Mouse (Mus musculus) E14TG2a.4 (cell line): ENCODE results near the gene Tex35.
A peak's percentile ranks its signal among the peaks of the same experiment; 100 is the strongest.

ENCODE experiments used
- H3K27me3 ChIP-seq: 2 replicates; pipeline ENCODE4 v1.6.1; 2014; ENCODE audit warnings: low read length, control low read depth; ENCODE audit not compliant: insufficient read depth
- H3K36me3 ChIP-seq: 2 replicates; pipeline ENCODE4 v1.6.1; 2014; ENCODE audit warnings: low read length, control low read depth; ENCODE audit not compliant: insufficient read depth
- H3K4me1 ChIP-seq: replicated peaks from 2 replicates; pipeline ENCODE4 v1.6.1; 2014; ENCODE audit warnings: low read depth, low read length, control low read depth
- H3K4me3 ChIP-seq: replicated peaks from 2 replicates; pipeline ENCODE4 v1.5.1; 2014; ENCODE audit warnings: mild to moderate bottlenecking, low read length
- H3K9me3 ChIP-seq: 2 replicates; pipeline ENCODE4 v1.6.1; 2014; ENCODE audit warnings: low read length, control low read depth
- CTCF ChIP-seq: conservative IDR thresholded peaks from 2 replicates; pipeline ENCODE4 v1.5.1; 2014; ENCODE audit warnings: low read length
- NANOG ChIP-seq: IDR thresholded peaks from 2 replicates; pipeline ENCODE4 v1.6.1; 2014; ENCODE audit warnings: borderline replicate concordance, low read length, mixed read lengths
- POU5F1 ChIP-seq: IDR thresholded peaks from 2 replicates; pipeline ENCODE4 v1.6.1; 2014; ENCODE audit warnings: low read length, borderline replicate concordance

The Tex35 gene

GRCm38 (mm10) chr1:157128219-157128618 is 19.7 kb upstream of the Tex35 start:
- H3K27me3 ChIP-seq: no peaks in the 10 kb centered on the region
- H3K4me3 ChIP-seq: no peak overlapping the region
- H3K36me3 ChIP-seq: no peaks in the 10 kb centered on the region
- TF ChIP-seq POU5F1 (no peak), CTCF (no peak), NANOG (no peak)
- H3K4me1 ChIP-seq: no peaks in the 10 kb centered on the region
- H3K9me3 ChIP-seq: no peaks in the 10 kb centered on the region

- Histone ChIP-seq H3K27me3 (no peaks in the 10 kb centered on the region), H3K9me3 (no peaks in the 10 kb centered on the region), H3K4me3 (no peak overlapping the region), H3K4me1 (no peaks in the 10 kb centered on the region), H3K36me3 (no peaks in the 10 kb centered on the region)
- TF ChIP-seq CTCF (no peak), NANOG (no peak), POU5F1 (no peak)
Measured at GRCm38 (mm10) chr1:157123836-157124235, 15.4 kb upstream of the Tex35 start.

- Histone ChIP-seq H3K27me3 (no peaks in the 10 kb centered on the region), H3K4me1 (no peaks in the 10 kb centered on the region), H3K4me3 (no peak overlapping the region), H3K9me3 (peaks cover 8% of the 10 kb centered on the region; the same call in 1 of the 2 replicates), H3K36me3 (no peaks in the 10 kb centered on the region)
- TF ChIP-seq CTCF: no peak
- TF ChIP-seq POU5F1: no peak
- TF ChIP-seq NANOG: no peak
Measured at GRCm38 (mm10) chr1:157119168-157119567, 10.7 kb upstream of the Tex35 start.

GRCm38 (mm10) chr1:157117440-157117839 is 9.0 kb upstream of the Tex35 start:
- no peak overlapping the region for H3K4me3 ChIP-seq
- TF ChIP-seq POU5F1: no peak
- TF ChIP-seq CTCF: no peak
- TF ChIP-seq NANOG: no peak
- H3K36me3 ChIP-seq: no peaks in the 10 kb centered on the region
- no peaks in the 10 kb centered on the region for H3K4me1 ChIP-seq
- peaks cover 8% of the 10 kb centered on the region; the same call in 1 of the 2 replicates for H3K9me3 ChIP-seq
- H3K27me3 ChIP-seq: no peaks in the 10 kb centered on the region

GRCm38 (mm10) chr1:157114492-157114891 is 6.0 kb upstream of the Tex35 start:
- H3K4me3 ChIP-seq: no peak overlapping the region
- TF ChIP-seq NANOG: no peak
- no peak for TF ChIP-seq POU5F1
- no peak for TF ChIP-seq CTCF
- H3K4me1 ChIP-seq: no peaks in the 10 kb centered on the region
- no peaks in the 10 kb centered on the region for H3K36me3 ChIP-seq
- no peaks in the 10 kb centered on the region for H3K27me3 ChIP-seq
- H3K9me3 ChIP-seq: peaks cover 8% of the 10 kb centered on the region; the same call in 1 of the 2 replicates

GRCm38 (mm10) chr1:157110287-157110835 is 1.9 kb upstream of the Tex35 start:
- H3K4me1 ChIP-seq: 0 out of 2 replicates have a peak, but pooled peaks cover 5% of the 10 kb centered on the region
- no peak for TF ChIP-seq POU5F1
- H3K27me3 ChIP-seq: no peaks in the 10 kb centered on the region
- H3K4me3 ChIP-seq: no peak overlapping the region
- H3K36me3 ChIP-seq: no peaks in the 10 kb centered on the region
- H3K9me3 ChIP-seq: peaks cover 9% of the 10 kb centered on the region

GRCm38 (mm10) chr1:157101122-157101865 is 7.2 kb downstream of the Tex35 start:
- TF ChIP-seq NANOG (no peak), CTCF (no peak), POU5F1 (no peak)
- H3K27me3 ChIP-seq: peaks cover 4% of the 10 kb centered on the region; the same call in 1 of the 2 replicates
- H3K4me1 ChIP-seq: peaks cover 12% of the 10 kb centered on the region
- peak overlapping the region; percentile 27 for H3K4me3 ChIP-seq
- H3K36me3 ChIP-seq: no peaks in the 10 kb centered on the region
- peaks cover 8% of the 10 kb centered on the region; the same call in 1 of the 2 replicates for H3K9me3 ChIP-seq

GRCm38 (mm10) chr1:157095534-157095933 is 12.9 kb downstream of the Tex35 start:
- TF ChIP-seq CTCF: no peak
- no peak for TF ChIP-seq POU5F1
- no peak for TF ChIP-seq NANOG
- Histone ChIP-seq H3K4me1 (0 out of 2 replicates have a peak, but pooled peaks cover 2% of the 10 kb centered on the region), H3K4me3 (no peak overlapping the region), H3K27me3 (0 out of 2 replicates have a peak, but pooled peaks cover 4% of the 10 kb centered on the region), H3K9me3 (no peaks in the 10 kb centered on the region), H3K36me3 (no peaks in the 10 kb centered on the region)

GRCm38 (mm10) chr1:157092622-157093021 is 15.9 kb downstream of the Tex35 start:
- Histone ChIP-seq H3K9me3 (no peaks in the 10 kb centered on the region), H3K36me3 (no peaks in the 10 kb centered on the region), H3K27me3 (no peaks in the 10 kb centered on the region), H3K4me1 (no peaks in the 10 kb centered on the region), H3K4me3 (no peak overlapping the region)
- TF ChIP-seq POU5F1: no peak
- TF ChIP-seq NANOG: no peak
- no peak for TF ChIP-seq CTCF
